Mouse (Mus musculus) brain, embryonic 14.5 days (tissue): ENCODE data around the gene Erc1.

Experiments
- CTCF ChIP-seq: fragments of 200-500 bp; IDR thresholded peaks from 2 replicates; pipeline ENCODE4 v1.5.1; 2012; ENCODE audit warnings: inconsistent platforms, mild to moderate bottlenecking, moderate library complexity, borderline replicate concordance; ENCODE audit not compliant: insufficient read depth, insufficient read length; ENCODE audit errors: extremely low read depth
- POLR2A ChIP-seq: fragments of 200-500 bp; IDR thresholded peaks from 2 replicates; pipeline ENCODE4 v1.6.1; 2012; ENCODE audit warnings: mild to moderate bottlenecking, inconsistent platforms, borderline replicate concordance; ENCODE audit not compliant: poor library complexity, insufficient read depth, insufficient read length, severe bottlenecking; ENCODE audit errors: extremely low read depth

- no peak for TF ChIP-seq CTCF
- no peak for TF ChIP-seq POLR2A
Measured at GRCm38 (mm10) chr6:119829951-119830350, 18.0 kb downstream of the Erc1 start.
